Mouse (Mus musculus) C2C12 (cell line): ENCODE results near the gene Mrpl21. TPM values are rescaled to one million over a fixed set of nuclear protein-coding genes. Genes with fewer than 3 reads are reported as not detected.
A peak's percentile ranks its signal among the peaks of the same experiment; 100 is the strongest.

Experiments
- H3K27me3 ChIP-seq: one replicate; pipeline ENCODE4 v1.6.1; 2011; ENCODE audit not compliant: control insufficient read depth, insufficient read depth, insufficient read length
- H3K36me3 ChIP-seq: one replicate; pipeline ENCODE4 v1.6.1; 2011; ENCODE audit not compliant: control insufficient read depth, insufficient read depth
- H3K4me3 ChIP-seq: one replicate; pipeline ENCODE4 v1.5.1; 2011; ENCODE audit warnings: mild to moderate bottlenecking, control low read depth; ENCODE audit not compliant: poor library complexity, insufficient read depth, severe bottlenecking
- H3K79me2 ChIP-seq: one replicate; pipeline ENCODE4 v1.6.1; 2011; ENCODE audit not compliant: control insufficient read depth, insufficient read depth
- H3K79me3 ChIP-seq: one replicate; pipeline ENCODE4 v1.6.1; 2011; ENCODE audit warnings: low read depth, control low read depth
- H3ac ChIP-seq: one replicate; pipeline ENCODE3; 2011; ENCODE audit warnings: low read depth; ENCODE audit not compliant: control insufficient read depth, insufficient read length
- CEBPB ChIP-seq: IDR thresholded peaks from one replicate; pipeline ENCODE4 v1.6.1; 2011; ENCODE audit warnings: low read depth, mild to moderate bottlenecking, control low read depth, moderate library complexity
- CTCF ChIP-seq: IDR thresholded peaks from one replicate; pipeline ENCODE4 v1.5.1; 2011; ENCODE audit not compliant: control insufficient read depth, insufficient read depth, insufficient read length
- FOSL1 ChIP-seq: IDR thresholded peaks from one replicate; pipeline ENCODE4 v1.8.0; 2011; ENCODE audit warnings: mild to moderate bottlenecking, low read length; ENCODE audit not compliant: poor library complexity, insufficient read depth, severe bottlenecking
- MAX ChIP-seq: IDR thresholded peaks from one replicate; pipeline ENCODE4 v1.6.1; 2011; ENCODE audit warnings: mild to moderate bottlenecking, control low read depth
- MYOD1 ChIP-seq: IDR thresholded peaks from one replicate; pipeline ENCODE4 v1.6.1; 2011; ENCODE audit warnings: low read depth; ENCODE audit not compliant: control insufficient read depth, insufficient read length
- MYOG ChIP-seq: IDR thresholded peaks from one replicate; pipeline ENCODE4 v1.6.1; 2011; ENCODE audit not compliant: control insufficient read depth, insufficient read length; ENCODE audit errors: extremely low read depth
- USF1 ChIP-seq: IDR thresholded peaks from one replicate; pipeline ENCODE4 v1.6.1; 2011; ENCODE audit warnings: low read depth, mild to moderate bottlenecking, control low read depth, moderate library complexity
- microRNA-seq: library from miRNA; unstranded; fragments of <30 nt; microRNA quantifications from one replicate; pipeline ENCODE4, GENCODE M21; 2019; ENCODE audit warnings: borderline microRNAs expressed
- polyA plus RNA-seq: library from polyadenylated mRNA; unstranded; fragments of >200 nt; fragmentation: generic; extraction: Trizol; gene quantifications from one replicate; pipeline ENCODE4 v1.2.1, GENCODE M21; 2012; ENCODE audit warnings: missing spikeins

The Mrpl21 gene
- polyA plus RNA-seq, 1 experiment, result 86.3 TPM

- peaks cover 13% of the 10 kb centered on the region for H3K79me3 ChIP-seq
- TF ChIP-seq USF1 (no peak), CTCF (no peak), MYOG (no peak), CEBPB (no peak), MYOD1 (no peak), FOSL1 (no peak), MAX (no peak)
- H3K79me2 ChIP-seq, result peaks cover 65% of the 10 kb centered on the region
- H3K27me3 ChIP-seq, result no peaks in the 10 kb centered on the region
- H3ac ChIP-seq, result no peak overlapping the region
- no peaks in the 10 kb centered on the region for H3K36me3 ChIP-seq
- H3K4me3 ChIP-seq, result no peak overlapping the region
These were observed 54.0 kb downstream of the Mrpl21 start for GRCm38 (mm10) chr19:3336485-3337255.

GRCm38 (mm10) chr19:3339187-3339586 lies 56.5 kb downstream of the Mrpl21 start:
- TF ChIP-seq MYOG, result no peak
- no peak for TF ChIP-seq USF1
- TF ChIP-seq MYOD1, result no peak
- TF ChIP-seq CTCF, result no peak
- no peak for TF ChIP-seq MAX
- TF ChIP-seq CEBPB, result no peak
- TF ChIP-seq FOSL1, result no peak
- Histone ChIP-seq H3K79me2 (peaks cover 79% of the 10 kb centered on the region), H3ac (no peak overlapping the region), H3K79me3 (peaks cover 15% of the 10 kb centered on the region), H3K27me3 (no peaks in the 10 kb centered on the region), H3K36me3 (no peaks in the 10 kb centered on the region), H3K4me3 (no peak overlapping the region)

- H3K27me3 ChIP-seq, result no peaks in the 10 kb centered on the region
- H3K4me3 ChIP-seq, result no peak overlapping the region
- peaks cover 15% of the 10 kb centered on the region for H3K79me3 ChIP-seq
- peaks cover 83% of the 10 kb centered on the region for H3K79me2 ChIP-seq
- TF ChIP-seq CTCF (no peak), USF1 (no peak), MYOD1 (no peak), MAX (no peak), MYOG (no peak), CEBPB (no peak), FOSL1 (no peak)
- no peaks in the 10 kb centered on the region for H3K36me3 ChIP-seq
- H3ac ChIP-seq, result no peak overlapping the region
These were observed 58.3 kb downstream of the Mrpl21 start for GRCm38 (mm10) chr19:3341021-3341420.

Small RNAs within 50 kb of the gene (microRNA-seq; reads per million reads assigned to microRNA genes)
- gene Mir6984, result 0.56 reads per million, percentile 11 among the genes with 10 or more reads in this experiment

Other genes with a start within 250 kb of the Mrpl21 start
- gene Ighmbp2, start 116 bp downstream of the Mrpl21 start, polyA plus RNA-seq, result 5.3 TPM
- gene Cpt1a, start 39.4 kb downstream of the Mrpl21 start, polyA plus RNA-seq, result 56.7 TPM
- 0.39 TPM for gene Tesmin, start 106.0 kb downstream of the Mrpl21 start, polyA plus RNA-seq
- gene Gal, start 131.6 kb downstream of the Mrpl21 start, polyA plus RNA-seq, result not detected